Mouse (Mus musculus): ENCODE data around the gene Dmap1. TPM values are rescaled to one million over a fixed set of nuclear protein-coding genes. Genes with fewer than 3 reads are reported as not detected.

Dmap1 gene
- polyA plus RNA-seq (2014; fragmentation: Nextera tagmentation; extraction: Ambion mirVana): 56.2 and 66.1 TPM in 2 replicates

- peaks cover 34% of the 10 kb centered on the region for H3K36me3 ChIP-seq (ENCODE audit: control insufficient read depth, insufficient read depth, low read length)
- 0 out of 2 replicates have a peak within 1 kb of the TSS, but pooled peaks have one; percentile 11 for H3K27ac ChIP-seq (replicated peaks; ENCODE audit: low read depth, low read length)
- DNase-seq (ENCODE audit: low spot score) (peak; percentile 94), ATAC-seq (ENCODE audit: low read depth) (peak; percentile 94)
- H3K9me3 ChIP-seq (ENCODE audit: control insufficient read depth, low read length): no peaks in the 10 kb centered on the region
- H3K9ac ChIP-seq (ENCODE audit: low read depth, low read length): peak within 1 kb of the TSS; percentile 90
- H3K4me3 ChIP-seq (ENCODE audit: low read depth, low read length): peak within 1 kb of the TSS; percentile 92
- H3K27me3 ChIP-seq (replicated peaks; ENCODE audit: control insufficient read depth, insufficient read depth, low read length): no peaks in the 10 kb centered on the region
- H3K4me1 ChIP-seq (ENCODE audit: control insufficient read depth, insufficient read depth, low read length): no peaks in the 10 kb centered on the region
- WGBS: under 1% methylated on average over 32 of the region's 33 CpGs
- H3K4me2 ChIP-seq (ENCODE audit: low read depth, low read length): peak within 1 kb of the TSS; percentile 93
These were observed at the start of gene Dmap1 for GRCm38 (mm10) chr4:117681931-117682461. Dmap1 (minus strand) TSS chr4:117682273.

GRCm38 (mm10) chr4:117724112-117724511 is 42.0 kb upstream of the Dmap1 start, which contains the start of gene Gm12845:
Gm12845 (plus strand) TSS chr4:117724412.
- H3K36me3 ChIP-seq (ENCODE audit: control insufficient read depth, insufficient read depth, low read length): no peaks in the 10 kb centered on the region
- H3K9me3 ChIP-seq (ENCODE audit: control insufficient read depth, low read length): no peaks in the 10 kb centered on the region
- H3K9ac ChIP-seq (ENCODE audit: low read depth, low read length): no peak within 1 kb of the TSS
- 87% methylated on average over 1 of the region's 1 CpGs for WGBS
- DNase-seq (ENCODE audit: low spot score): no peak
- no peak for ATAC-seq (ENCODE audit: low read depth)
- no peaks in the 10 kb centered on the region for H3K27me3 ChIP-seq (replicated peaks; ENCODE audit: control insufficient read depth, insufficient read depth, low read length)
- no peak within 1 kb of the TSS for H3K4me3 ChIP-seq (ENCODE audit: low read depth, low read length)
- H3K4me1 ChIP-seq (ENCODE audit: control insufficient read depth, insufficient read depth, low read length): no peaks in the 10 kb centered on the region
- no peak within 1 kb of the TSS for H3K27ac ChIP-seq (replicated peaks; ENCODE audit: low read depth, low read length)
- H3K4me2 ChIP-seq (ENCODE audit: low read depth, low read length): no peak within 1 kb of the TSS

- Histone ChIP-seq H3K27me3 (replicated peaks; ENCODE audit: control insufficient read depth, insufficient read depth, low read length) (no peaks in the 10 kb centered on the region), H3K9me3 (ENCODE audit: control insufficient read depth, low read length) (no peaks in the 10 kb centered on the region), H3K9ac (ENCODE audit: low read depth, low read length) (no peak overlapping the region), H3K4me3 (ENCODE audit: low read depth, low read length) (no peak overlapping the region), H3K4me2 (ENCODE audit: low read depth, low read length) (no peak overlapping the region), H3K36me3 (ENCODE audit: control insufficient read depth, insufficient read depth, low read length) (no peaks in the 10 kb centered on the region), H3K27ac (replicated peaks; ENCODE audit: low read depth, low read length) (no peak overlapping the region), H3K4me1 (ENCODE audit: control insufficient read depth, insufficient read depth, low read length) (no peaks in the 10 kb centered on the region)
- 70% methylated on average over 6 of the region's 6 CpGs for WGBS
- DNase-seq (ENCODE audit: low spot score) (no peak), ATAC-seq (ENCODE audit: low read depth) (no peak)
These were observed 31.4 kb upstream of the Dmap1 start for GRCm38 (mm10) chr4:117713303-117714098.

- Histone ChIP-seq H3K4me1 (ENCODE audit: control insufficient read depth, insufficient read depth, low read length) (no peaks in the 10 kb centered on the region), H3K27ac (replicated peaks; ENCODE audit: low read depth, low read length) (no peak overlapping the region), H3K9ac (ENCODE audit: low read depth, low read length) (no peak overlapping the region), H3K27me3 (replicated peaks; ENCODE audit: control insufficient read depth, insufficient read depth, low read length) (no peaks in the 10 kb centered on the region), H3K4me3 (ENCODE audit: low read depth, low read length) (no peak overlapping the region), H3K4me2 (ENCODE audit: low read depth, low read length) (no peak overlapping the region), H3K36me3 (ENCODE audit: control insufficient read depth, insufficient read depth, low read length) (no peaks in the 10 kb centered on the region), H3K9me3 (ENCODE audit: control insufficient read depth, low read length) (no peaks in the 10 kb centered on the region)
- ATAC-seq (ENCODE audit: low read depth) (no peak), DNase-seq (ENCODE audit: low spot score) (no peak)
- WGBS: 78% methylated on average over 3 of the region's 3 CpGs
These were observed 30.2 kb upstream of the Dmap1 start for GRCm38 (mm10) chr4:117712314-117712713.

- DNase-seq (ENCODE audit: low spot score): no peak
- H3K27ac ChIP-seq (replicated peaks; ENCODE audit: low read depth, low read length): no peak overlapping the region
- no peaks in the 10 kb centered on the region for H3K27me3 ChIP-seq (replicated peaks; ENCODE audit: control insufficient read depth, insufficient read depth, low read length)
- H3K9ac ChIP-seq (ENCODE audit: low read depth, low read length): no peak overlapping the region
- no peak overlapping the region for H3K4me2 ChIP-seq (ENCODE audit: low read depth, low read length)
- WGBS: 54% methylated on average over 3 of the region's 3 CpGs
- H3K4me1 ChIP-seq (ENCODE audit: control insufficient read depth, insufficient read depth, low read length): no peaks in the 10 kb centered on the region
- no peak overlapping the region for H3K4me3 ChIP-seq (ENCODE audit: low read depth, low read length)
- no peak for ATAC-seq (ENCODE audit: low read depth)
- H3K9me3 ChIP-seq (ENCODE audit: control insufficient read depth, low read length): no peaks in the 10 kb centered on the region
- H3K36me3 ChIP-seq (ENCODE audit: control insufficient read depth, insufficient read depth, low read length): no peaks in the 10 kb centered on the region
These were observed 26.9 kb upstream of the Dmap1 start for GRCm38 (mm10) chr4:117708780-117709550.

- Histone ChIP-seq H3K9ac (ENCODE audit: low read depth, low read length) (no peak overlapping the region), H3K4me3 (ENCODE audit: low read depth, low read length) (no peak overlapping the region), H3K36me3 (ENCODE audit: control insufficient read depth, insufficient read depth, low read length) (no peaks in the 10 kb centered on the region), H3K27me3 (replicated peaks; ENCODE audit: control insufficient read depth, insufficient read depth, low read length) (no peaks in the 10 kb centered on the region), H3K4me2 (ENCODE audit: low read depth, low read length) (no peak overlapping the region), H3K4me1 (ENCODE audit: control insufficient read depth, insufficient read depth, low read length) (no peaks in the 10 kb centered on the region), H3K27ac (replicated peaks; ENCODE audit: low read depth, low read length) (no peak overlapping the region), H3K9me3 (ENCODE audit: control insufficient read depth, low read length) (no peaks in the 10 kb centered on the region)
- ATAC-seq (ENCODE audit: low read depth) (no peak), DNase-seq (ENCODE audit: low spot score) (peak; percentile 51)
- 4% methylated on average over 7 of the region's 7 CpGs for WGBS
These were observed 23.3 kb upstream of the Dmap1 start for GRCm38 (mm10) chr4:117705361-117705760.

GRCm38 (mm10) chr4:117686354-117686753 is 4.3 kb upstream of the Dmap1 start:
- Histone ChIP-seq H3K4me3 (ENCODE audit: low read depth, low read length) (no peak overlapping the region), H3K9me3 (ENCODE audit: control insufficient read depth, low read length) (no peaks in the 10 kb centered on the region), H3K27me3 (replicated peaks; ENCODE audit: control insufficient read depth, insufficient read depth, low read length) (no peaks in the 10 kb centered on the region), H3K4me1 (ENCODE audit: control insufficient read depth, insufficient read depth, low read length) (no peaks in the 10 kb centered on the region), H3K36me3 (ENCODE audit: control insufficient read depth, insufficient read depth, low read length) (no peaks in the 10 kb centered on the region), H3K27ac (replicated peaks; ENCODE audit: low read depth, low read length) (no peak overlapping the region), H3K4me2 (ENCODE audit: low read depth, low read length) (no peak overlapping the region), H3K9ac (ENCODE audit: low read depth, low read length) (no peak overlapping the region)
- DNase-seq (ENCODE audit: low spot score) (no peak), ATAC-seq (ENCODE audit: low read depth) (no peak)
- 79% methylated on average over 4 of the region's 4 CpGs for WGBS

- no peak overlapping the region for H3K27ac ChIP-seq (replicated peaks; ENCODE audit: low read depth, low read length)
- H3K4me1 ChIP-seq (ENCODE audit: control insufficient read depth, insufficient read depth, low read length): no peaks in the 10 kb centered on the region
- DNase-seq (ENCODE audit: low spot score) (no peak), ATAC-seq (ENCODE audit: low read depth) (no peak)
- WGBS: 76% methylated on average over 6 of the region's 6 CpGs
- peaks cover 27% of the 10 kb centered on the region for H3K36me3 ChIP-seq (ENCODE audit: control insufficient read depth, insufficient read depth, low read length)
- H3K9ac ChIP-seq (ENCODE audit: low read depth, low read length): no peak overlapping the region
- no peaks in the 10 kb centered on the region for H3K9me3 ChIP-seq (ENCODE audit: control insufficient read depth, low read length)
- no peak overlapping the region for H3K4me3 ChIP-seq (ENCODE audit: low read depth, low read length)
- peak overlapping the region; percentile 93; the same call in 1 of the 2 replicates for H3K4me2 ChIP-seq (ENCODE audit: low read depth, low read length)
- no peaks in the 10 kb centered on the region for H3K27me3 ChIP-seq (replicated peaks; ENCODE audit: control insufficient read depth, insufficient read depth, low read length)
These were observed 1.1 kb upstream of the Dmap1 start for GRCm38 (mm10) chr4:117683048-117683768.

Data from embryonic facial prominence, embryonic 14.5 days (tissue).